Mouse (Mus musculus) MN1 (cell line): Measurements from ENCODE around the gene Cypt15.
"Not testable (repeated sequence)": the region's sequence is repeated elsewhere in the genome, so short reads cannot be mapped to it uniquely, and the experiment has no call there.

ENCODE experiments used
- DNase-seq: peaks from one replicate; pipeline ENCODE4 v3.0.0-alpha.2; 2016; ENCODE audit warnings: low spot score

The Cypt15 gene

DNA sequence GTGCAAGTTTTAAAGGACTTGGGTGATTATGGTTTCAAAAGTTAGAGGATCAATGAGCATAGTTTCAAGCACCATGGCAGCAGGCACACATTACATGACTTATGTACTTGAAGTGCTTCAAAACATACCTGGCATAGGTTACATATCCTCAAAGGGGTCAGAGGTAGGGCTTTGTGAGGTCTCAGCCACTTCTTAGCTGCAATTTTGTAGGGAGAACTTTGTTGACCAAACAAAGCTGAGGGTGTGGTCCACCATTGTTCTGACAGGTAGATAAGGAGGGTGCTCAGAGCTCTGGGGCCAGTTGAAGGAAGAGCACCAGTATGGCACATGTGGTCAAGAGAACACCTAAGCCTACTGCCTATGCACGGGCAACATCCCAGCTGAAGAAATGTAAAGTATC, at the start of gene Cypt15:
Gene Cypt15, plus strand, starts transcription at position 301 of the 400 bp plus-strand sequence.
- not testable (repeated sequence) for DNase-seq

DNA sequence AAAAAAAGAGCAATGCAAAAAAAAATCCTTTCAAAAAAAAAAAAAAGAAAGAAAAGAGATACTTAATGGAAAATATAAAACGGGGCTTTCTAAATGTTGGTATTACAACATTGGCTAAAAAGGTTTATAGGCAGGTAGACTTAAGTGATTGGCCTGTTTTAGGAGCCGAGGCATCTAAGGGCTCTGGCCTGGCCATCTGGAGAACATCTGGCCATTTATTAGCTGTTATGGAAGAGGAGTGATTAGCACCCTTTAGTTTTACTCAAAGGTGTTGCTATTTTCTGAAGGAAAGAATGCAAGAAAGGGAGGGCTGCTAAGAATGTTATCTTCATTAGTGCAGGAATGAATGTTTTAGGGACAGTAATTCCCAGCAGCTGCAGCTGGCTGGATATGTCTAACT, 24.9 kb downstream of the Cypt15 start:
- no peak for DNase-seq

DNA sequence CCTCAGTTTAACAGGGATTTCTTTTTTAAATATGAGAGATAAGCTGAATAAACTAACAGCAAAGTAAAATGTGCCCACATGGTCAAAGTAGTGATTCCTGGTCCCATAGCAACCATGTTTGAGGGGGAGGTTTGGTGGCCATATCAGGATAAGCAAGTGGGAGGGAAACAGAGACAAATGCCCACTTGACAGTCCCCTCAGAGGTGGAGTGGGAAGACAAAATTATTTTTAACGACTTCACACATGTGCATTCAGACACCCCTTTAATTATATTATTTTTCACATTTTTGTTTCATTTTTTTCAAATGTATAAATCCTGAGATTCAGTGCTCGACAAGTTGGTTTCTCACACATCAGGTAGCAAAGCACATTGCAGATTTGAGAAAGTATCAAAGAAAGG, 32.8 kb downstream of the Cypt15 start:
- no peak for DNase-seq

DNA sequence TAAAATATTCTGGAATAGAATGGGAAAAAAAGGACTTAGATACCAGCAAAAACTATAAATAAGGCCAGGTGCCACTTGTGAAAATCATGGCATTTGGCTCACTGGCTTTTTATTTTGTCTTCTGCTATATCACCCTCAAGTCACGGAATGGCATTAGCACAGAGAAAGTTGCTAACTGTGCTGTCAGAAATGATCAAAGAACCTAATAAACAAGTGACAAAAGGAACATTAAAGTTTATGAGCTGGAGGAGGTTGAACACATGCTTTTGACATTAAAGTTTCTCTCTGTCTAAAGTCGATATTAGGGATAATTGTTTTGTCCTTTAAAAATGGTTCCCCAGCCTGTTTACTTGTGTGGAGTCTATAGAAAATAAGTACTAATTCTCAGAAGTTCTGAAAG, 37.7 kb downstream of the Cypt15 start:
- no peak for DNase-seq
